Mouse (Mus musculus) stomach, postnatal 0 days (tissue): Measurements from ENCODE around the gene Pef1. TPM values are rescaled to one million over a fixed set of nuclear protein-coding genes. Genes with fewer than 3 reads are reported as not detected.

Experiments used
- ATAC-seq: fragments of 200-750 bp; cut with Nextera tagmentation; 2 replicates; pipeline ENCODE4 v1.8.0; 2017; ENCODE audit not compliant: low FRiP score, low TSS enrichment
- DNase-seq: peaks from one replicate; pipeline ENCODE4 v3.0.0-alpha.2; 2016; ENCODE audit warnings: low spot score
- H3K27ac ChIP-seq: fragments of 300-500 bp; sonication (generic); replicated peaks from 2 replicates; pipeline ENCODE4 v1.5.1; 2014; ENCODE audit warnings: mild to moderate bottlenecking, control low read depth
- H3K27me3 ChIP-seq: fragments of 300-500 bp; sonication (generic); 2 replicates; pipeline ENCODE4 v1.6.1; 2014; ENCODE audit warnings: low read length; ENCODE audit not compliant: control insufficient read depth, insufficient read depth
- H3K36me3 ChIP-seq: fragments of 300-500 bp; sonication (generic); 2 replicates; pipeline ENCODE4 v1.6.1; 2014; ENCODE audit warnings: low read length, mixed read lengths; ENCODE audit not compliant: control insufficient read depth, insufficient read depth
- H3K4me1 ChIP-seq: fragments of 300-500 bp; sonication (generic); replicated peaks from 2 replicates; pipeline ENCODE4 v1.6.1; 2014; ENCODE audit warnings: antibody characterized with exemption; ENCODE audit not compliant: control insufficient read depth, insufficient read depth
- H3K4me2 ChIP-seq: fragments of 300-500 bp; sonication (generic); replicated peaks from 2 replicates; pipeline ENCODE4 v1.6.1; 2014; ENCODE audit warnings: low read depth, mild to moderate bottlenecking, control low read depth, moderate library complexity
- H3K4me3 ChIP-seq: fragments of 300-500 bp; sonication (generic); 2 replicates; pipeline ENCODE4 v1.5.1; 2014; ENCODE audit warnings: low read depth, low read length, control low read depth
- H3K9ac ChIP-seq: fragments of 300-500 bp; sonication (generic); 2 replicates; pipeline ENCODE4 v1.6.1; 2014; ENCODE audit warnings: mild to moderate bottlenecking, low read length, control low read depth, mixed read lengths
- H3K9me3 ChIP-seq: fragments of 300-500 bp; sonication (generic); 2 replicates; pipeline ENCODE4 v1.6.1; 2016; ENCODE audit warnings: low read length; ENCODE audit not compliant: control insufficient read depth
- CTCF ChIP-seq: IDR thresholded peaks from 2 replicates; pipeline ENCODE4 v1.5.1; 2016; ENCODE audit warnings: antibody characterized with exemption, low read depth, mild to moderate bottlenecking, moderate library complexity
- EP300 ChIP-seq: optimal IDR thresholded peaks from 2 replicates; pipeline ENCODE3; 2016; ENCODE audit warnings: antibody characterized with exemption
- WGBS: fragments of 180-500 bp; shearing (Covaris S2); extraction: QIAGEN DNeasy Blood & Tissue Kit; methylation state at CpG from one replicate; pipeline ENCODE4 v1.1.7; 2014; 5-methylcytosine and 5-hydroxymethylcytosine counted together
- polyA plus RNA-seq: library from polyadenylated mRNA; unstranded; fragments of >200 nt; fragmentation: Nextera tagmentation; extraction: Ambion mirVana; gene quantifications from 2 replicates; pipeline ENCODE4 v1.2.1, GENCODE M21; 2015

Pef1 gene
- polyA plus RNA-seq, 1 experiment from 2014 or later: 64.7 TPM

- H3K4me2 ChIP-seq: no peak overlapping the region
- H3K4me1 ChIP-seq: peaks cover 7% of the 10 kb centered on the region
- no peak overlapping the region for H3K4me3 ChIP-seq
- no peaks in the 10 kb centered on the region for H3K27me3 ChIP-seq
- 83% methylated on average over 7 of the region's 7 CpGs for WGBS
- no peaks in the 10 kb centered on the region for H3K9me3 ChIP-seq
- ATAC-seq: no peak
- TF ChIP-seq CTCF (no peak), EP300 (no peak)
- no peak overlapping the region for H3K9ac ChIP-seq
- H3K36me3 ChIP-seq: no peaks in the 10 kb centered on the region; the same call in 1 of the 2 replicates
- no peak for DNase-seq
- no peak overlapping the region for H3K27ac ChIP-seq
These were observed 7.7 kb downstream of the Pef1 start for GRCm38 (mm10) chr4:130110091-130110490.

- DNase-seq (peak; percentile 44), ATAC-seq (peak; percentile 1; the same call in 1 of the 2 replicates)
- Histone ChIP-seq H3K4me1 (peaks cover 5% of the 10 kb centered on the region), H3K9ac (no peak overlapping the region), H3K27ac (0 out of 2 replicates have a peak overlapping the region, but pooled peaks have one; percentile 6), H3K27me3 (no peaks in the 10 kb centered on the region), H3K9me3 (no peaks in the 10 kb centered on the region), H3K4me3 (no peak overlapping the region), H3K36me3 (no peaks in the 10 kb centered on the region; the same call in 1 of the 2 replicates), H3K4me2 (no peak overlapping the region)
- TF ChIP-seq EP300 (no peak), CTCF (no peak)
- WGBS: 45% methylated on average over 7 of the region's 7 CpGs
These were observed 9.9 kb downstream of the Pef1 start for GRCm38 (mm10) chr4:130112299-130112698.

- H3K4me1 ChIP-seq: peaks cover 5% of the 10 kb centered on the region
- no peaks in the 10 kb centered on the region for H3K27me3 ChIP-seq
- no peak overlapping the region for H3K4me2 ChIP-seq
- H3K36me3 ChIP-seq: no peaks in the 10 kb centered on the region; the same call in 1 of the 2 replicates
- DNase-seq (no peak), ATAC-seq (no peak)
- no peak overlapping the region for H3K9ac ChIP-seq
- H3K9me3 ChIP-seq: no peaks in the 10 kb centered on the region
- H3K27ac ChIP-seq: 0 out of 2 replicates have a peak overlapping the region, but pooled peaks have one; percentile 6
- no peak overlapping the region for H3K4me3 ChIP-seq
- WGBS: 90% methylated on average over 1 of the region's 1 CpGs
- TF ChIP-seq CTCF (no peak), EP300 (no peak)
These were observed 10.4 kb downstream of the Pef1 start for GRCm38 (mm10) chr4:130112732-130113131.

GRCm38 (mm10) chr4:130120752-130121151, 18.4 kb downstream of the Pef1 start:
- H3K4me3 ChIP-seq: no peak overlapping the region
- no peak for ATAC-seq
- H3K27ac ChIP-seq: no peak overlapping the region
- peaks cover 19% of the 10 kb centered on the region; the same call in 1 of the 2 replicates for H3K36me3 ChIP-seq
- no peak for DNase-seq
- H3K4me2 ChIP-seq: no peak overlapping the region
- WGBS: 76% methylated on average over 4 of the region's 4 CpGs
- no peaks in the 10 kb centered on the region for H3K27me3 ChIP-seq
- no peaks in the 10 kb centered on the region for H3K4me1 ChIP-seq
- H3K9ac ChIP-seq: no peak overlapping the region
- TF ChIP-seq CTCF (no peak), EP300 (no peak)
- no peaks in the 10 kb centered on the region for H3K9me3 ChIP-seq

- no peak for TF ChIP-seq EP300
- TF ChIP-seq CTCF: no peak
- DNase-seq (no peak), ATAC-seq (no peak)
- Histone ChIP-seq H3K9me3 (no peaks in the 10 kb centered on the region), H3K27ac (no peak overlapping the region), H3K4me1 (no peaks in the 10 kb centered on the region), H3K27me3 (no peaks in the 10 kb centered on the region), H3K4me3 (no peak overlapping the region), H3K36me3 (peaks cover 25% of the 10 kb centered on the region; the same call in 1 of the 2 replicates), H3K4me2 (no peak overlapping the region), H3K9ac (no peak overlapping the region)
- WGBS: 76% methylated on average over 8 of the region's 8 CpGs
These were observed 19.2 kb downstream of the Pef1 start for GRCm38 (mm10) chr4:130121560-130121959.

- no peak for TF ChIP-seq EP300
- no peak overlapping the region for H3K9ac ChIP-seq
- ATAC-seq: no peak
- no peaks in the 10 kb centered on the region for H3K9me3 ChIP-seq
- peaks cover 32% of the 10 kb centered on the region; the same call in 1 of the 2 replicates for H3K36me3 ChIP-seq
- 80% methylated on average over 5 of the region's 5 CpGs for WGBS
- no peak overlapping the region for H3K27ac ChIP-seq
- H3K4me3 ChIP-seq: no peak overlapping the region
- no peak overlapping the region for H3K4me2 ChIP-seq
- no peaks in the 10 kb centered on the region for H3K4me1 ChIP-seq
- no peak for DNase-seq
- no peaks in the 10 kb centered on the region for H3K27me3 ChIP-seq
These were observed 20.7 kb downstream of the Pef1 start for GRCm38 (mm10) chr4:130123020-130123419.
